Mouse (Mus musculus): ENCODE data around the gene Slc7a11.

Gene Slc7a11

DNA sequence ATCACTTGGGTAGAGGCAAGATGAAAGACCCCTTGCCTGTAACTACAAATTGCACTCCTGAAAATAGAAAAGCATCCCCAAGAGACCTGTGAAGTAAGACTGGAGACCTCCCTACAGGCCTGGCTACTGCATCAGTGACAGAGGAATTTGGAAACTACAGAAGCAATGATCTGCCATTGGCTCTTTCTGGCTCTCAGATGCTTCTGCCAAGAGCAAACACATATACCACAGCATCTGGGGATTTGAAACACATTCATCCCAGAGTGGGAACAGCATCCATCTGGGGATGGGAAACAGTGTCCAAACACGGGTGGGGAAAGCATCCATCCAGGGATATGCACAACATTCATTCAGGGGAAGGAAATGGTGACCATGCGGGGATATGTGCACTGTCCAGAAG is 313.1 kb downstream of the Slc7a11 start:
- no peak for DNase-seq

DNA sequence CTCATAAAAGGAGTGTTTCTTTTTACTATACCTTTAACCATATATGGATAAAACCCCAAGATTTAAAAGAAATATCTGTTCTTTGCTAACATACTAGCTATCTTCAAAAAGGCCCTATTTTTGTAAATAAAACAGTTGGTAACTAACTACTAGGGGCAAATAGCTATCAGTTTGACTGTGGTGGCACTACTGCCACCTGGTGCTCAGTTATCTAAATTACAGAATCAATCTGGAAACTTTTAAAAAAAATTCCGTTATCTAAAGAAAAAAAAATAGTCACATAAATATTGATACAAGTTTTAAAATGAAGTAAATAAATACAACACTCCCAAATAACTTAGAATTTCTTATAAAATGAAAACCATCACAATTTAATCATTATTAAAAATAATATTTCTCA is 322.4 kb downstream of the Slc7a11 start:
- DNase-seq: no peak

DNA sequence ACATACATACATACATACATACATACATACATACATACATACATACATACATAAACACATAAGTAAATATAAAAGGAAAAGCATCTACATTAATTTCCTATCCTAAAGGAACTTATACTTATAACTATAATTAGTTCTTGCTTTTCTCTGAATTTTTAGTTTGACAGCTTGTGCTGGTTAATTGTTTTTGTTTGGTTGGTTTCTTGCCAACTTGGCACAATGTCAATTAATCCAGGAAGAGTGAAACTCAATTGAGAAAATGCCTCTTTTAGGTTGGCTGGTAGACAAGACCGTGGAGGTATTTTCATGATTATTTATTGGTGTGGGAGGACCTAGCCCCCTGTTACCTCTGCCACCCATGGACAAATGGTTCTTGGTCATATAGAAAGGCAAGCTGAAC is 327.1 kb downstream of the Slc7a11 start:
- DNase-seq: no peak

DNA sequence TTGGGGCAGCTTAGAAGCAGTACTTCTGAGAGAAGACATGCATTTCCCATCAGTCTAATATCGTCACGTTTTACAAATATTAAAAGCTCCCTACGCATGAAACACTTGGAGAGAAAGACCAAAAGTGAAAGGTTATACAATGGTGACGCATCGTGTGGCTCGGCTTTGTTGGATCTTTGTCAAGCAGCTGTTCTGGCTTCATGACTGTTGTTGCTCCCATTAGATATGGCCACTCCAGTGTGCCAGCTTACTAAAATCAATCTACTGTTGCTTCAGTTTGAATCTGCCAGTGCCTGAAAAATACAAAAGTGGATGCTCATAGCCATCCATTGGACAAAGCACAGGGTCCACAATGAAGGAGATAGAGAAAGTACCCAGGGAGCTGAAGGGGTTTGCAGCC is 337.9 kb downstream of the Slc7a11 start:
- DNase-seq: no peak

DNA sequence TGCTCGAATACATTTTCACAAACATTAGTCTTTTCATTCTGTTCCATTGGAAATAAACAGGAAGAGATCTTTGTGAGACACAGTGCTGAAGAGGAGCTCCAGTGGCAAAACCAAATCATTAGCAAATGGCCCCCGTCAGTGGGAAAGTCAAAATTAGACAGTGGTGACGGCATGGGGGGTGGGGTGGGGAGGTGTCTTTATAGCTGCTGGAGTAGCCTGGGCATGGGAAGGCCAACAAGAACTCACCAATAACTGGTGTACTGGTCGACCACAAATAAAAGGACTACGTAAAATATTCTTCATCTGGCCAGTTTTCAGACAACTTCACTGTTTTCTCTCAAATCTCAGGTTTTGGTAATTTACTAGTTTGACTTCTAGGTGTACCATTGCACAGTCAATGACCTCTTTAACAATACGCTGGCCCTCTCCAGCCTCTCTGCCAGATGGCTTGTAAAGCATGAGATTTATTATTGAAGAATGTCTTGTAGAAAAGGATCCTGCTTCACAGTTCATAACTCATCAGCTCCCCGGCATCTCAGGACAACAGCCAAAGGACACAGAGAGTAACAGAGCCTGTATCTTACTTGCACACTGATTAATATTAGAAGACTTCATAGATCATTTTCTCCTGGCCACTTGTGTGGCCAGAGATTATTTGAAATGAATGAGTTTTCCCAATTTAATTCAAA is 348.9 kb downstream of the Slc7a11 start:
- DNase-seq: no peak

- peak; percentile 43 for DNase-seq
These were observed 366.4 kb downstream of the Slc7a11 start for GRCm38 (mm10) chr3:50076979-50077378.

- no peak for DNase-seq
These were observed 380.0 kb downstream of the Slc7a11 start for GRCm38 (mm10) chr3:50063396-50063795.

- no peak for DNase-seq
These were observed 398.7 kb downstream of the Slc7a11 start for GRCm38 (mm10) chr3:50044666-50045065.

DNA sequence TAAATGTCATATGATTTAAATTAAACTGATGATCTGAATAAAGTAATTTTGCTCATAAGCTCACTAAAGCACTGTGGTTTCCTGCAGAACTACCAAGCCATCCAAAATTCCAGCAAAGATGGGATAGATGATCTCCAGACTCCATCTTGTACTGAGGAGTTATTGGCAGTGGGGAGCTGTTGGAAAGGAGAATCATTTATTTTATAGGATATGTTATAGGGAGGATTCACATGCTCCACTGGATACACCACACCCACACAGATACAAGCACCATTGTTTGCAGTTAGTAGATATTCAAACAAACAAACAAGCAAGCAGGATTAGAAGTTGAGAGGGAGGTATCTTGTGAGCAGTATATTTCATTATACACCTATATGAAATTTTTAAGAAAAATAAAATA is 399.3 kb downstream of the Slc7a11 start:
- DNase-seq: no peak

- DNase-seq: no peak
These were observed 402.3 kb downstream of the Slc7a11 start for GRCm38 (mm10) chr3:50041141-50041540.

GRCm38 (mm10) chr3:50035875-50036528 is 407.4 kb downstream of the Slc7a11 start:
- DNase-seq: no peak

DNA sequence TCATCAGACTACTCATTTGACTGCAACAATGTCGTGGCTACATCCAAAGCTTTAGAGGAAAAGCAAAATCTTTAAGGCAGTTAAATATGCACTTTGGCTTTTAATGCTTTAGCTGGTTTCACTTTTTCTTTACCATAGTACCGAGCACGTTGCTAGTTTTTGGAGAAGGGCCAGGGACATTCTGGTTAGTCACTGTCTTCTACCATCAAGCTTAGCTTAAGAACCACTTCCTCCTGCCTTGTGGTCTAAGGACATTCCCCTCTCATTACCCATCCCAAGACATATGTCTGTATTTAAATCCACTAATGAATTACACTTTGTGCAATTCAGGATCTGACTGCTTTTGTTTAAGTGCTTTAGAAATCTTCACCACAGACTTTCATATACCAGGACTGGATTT is 410.1 kb downstream of the Slc7a11 start:
- no peak for DNase-seq

GRCm38 (mm10) chr3:50026039-50026438 is 417.4 kb downstream of the Slc7a11 start:
- no peak for DNase-seq

GRCm38 (mm10) chr3:50014396-50014795 is 429.0 kb downstream of the Slc7a11 start:
- no peak for DNase-seq

DNA sequence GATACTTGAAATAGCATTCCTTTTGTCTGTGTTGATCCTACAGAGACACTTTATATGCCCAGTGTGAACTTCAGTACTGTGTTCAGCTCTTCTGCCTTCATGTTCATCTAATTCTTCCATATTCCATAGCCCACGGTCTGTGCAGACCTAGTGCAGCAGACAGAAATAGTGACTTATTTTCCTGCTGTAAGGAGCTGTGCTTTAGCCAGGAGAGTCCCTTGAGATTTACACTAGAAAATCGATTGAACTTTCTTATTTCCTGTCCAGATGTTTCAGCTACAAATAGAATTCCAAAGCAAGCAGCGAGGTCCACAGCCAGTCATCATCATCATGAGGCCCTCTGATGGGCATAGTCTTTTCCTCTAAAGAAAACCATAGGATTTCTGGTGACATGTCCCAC is 431.4 kb downstream of the Slc7a11 start:
- DNase-seq: no peak

DNA sequence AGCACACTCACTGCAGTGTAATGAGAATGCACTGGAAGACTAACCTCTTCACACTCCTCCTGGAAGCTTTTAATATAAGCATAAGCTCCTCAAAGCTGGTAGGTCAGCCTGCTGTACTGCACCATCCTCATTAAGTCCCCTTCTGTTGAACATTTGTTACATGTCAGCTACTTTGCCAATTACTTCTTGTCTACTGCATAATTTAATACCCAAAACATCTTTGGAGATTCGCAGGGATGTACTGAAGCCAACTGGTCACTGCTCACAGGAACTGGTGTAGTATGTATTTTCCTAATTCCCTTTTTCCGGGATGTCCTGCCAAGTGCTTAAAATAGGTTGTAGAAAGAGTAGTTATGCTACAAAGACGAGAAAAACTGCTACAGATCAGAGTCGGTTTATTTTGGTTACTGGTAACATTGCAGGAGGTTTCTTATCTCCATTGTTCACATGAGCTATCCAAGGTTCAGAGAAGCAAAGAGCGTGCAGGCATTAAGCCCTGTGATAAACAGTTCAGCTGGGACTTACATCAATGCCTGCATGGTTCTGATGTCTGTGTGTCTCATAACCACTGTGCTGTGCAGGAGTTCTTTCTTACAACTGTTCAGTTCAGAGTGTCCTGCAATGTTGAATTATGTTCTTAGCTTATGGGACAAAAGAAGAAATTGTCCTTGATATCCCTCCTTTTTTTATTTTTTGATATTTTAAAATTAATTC is 439.3 kb downstream of the Slc7a11 start:
- no peak for DNase-seq

GRCm38 (mm10) chr3:50002067-50002466 is 441.3 kb downstream of the Slc7a11 start:
- DNase-seq: no peak

DNA sequence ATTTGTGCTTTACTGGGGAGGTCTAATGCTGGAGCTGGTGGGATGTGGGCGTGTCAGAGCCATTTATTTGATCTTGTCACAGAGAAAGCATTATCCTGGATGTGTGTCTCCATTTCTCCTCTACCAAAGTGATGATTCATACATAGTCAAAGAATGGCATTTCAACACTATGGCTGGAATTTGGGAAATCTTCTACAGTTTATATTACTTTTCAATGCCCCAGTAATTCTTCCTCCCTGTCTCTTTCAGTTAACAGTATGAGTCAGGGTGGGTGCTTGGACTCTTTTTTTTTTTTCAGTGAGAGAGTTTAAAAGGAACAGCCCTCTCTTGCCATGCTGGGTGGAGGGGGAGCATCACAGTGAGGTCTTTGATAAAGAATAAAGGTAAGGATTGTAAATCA is 441.8 kb downstream of the Slc7a11 start:
- DNase-seq: no peak

DNA sequence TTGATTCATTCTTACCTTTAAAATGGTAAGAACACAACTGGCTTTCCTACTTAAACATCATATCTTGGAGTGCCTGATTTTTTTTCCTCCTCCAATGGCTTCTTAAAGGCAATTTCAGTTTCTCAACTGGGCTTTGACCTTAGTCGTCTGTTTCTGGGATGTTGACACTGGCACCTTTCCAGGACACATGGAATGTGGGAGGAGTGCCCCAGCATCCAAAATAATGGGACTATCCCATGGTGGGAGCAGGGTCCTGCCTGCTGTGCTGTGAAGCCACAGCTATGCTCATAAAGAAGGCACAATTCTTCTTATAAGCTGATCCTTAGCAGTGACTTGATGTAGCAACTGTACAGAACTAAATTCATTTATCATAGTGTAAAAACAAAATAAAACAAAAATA is 450.5 kb downstream of the Slc7a11 start:
- DNase-seq: peak; percentile 8

GRCm38 (mm10) chr3:49987236-49987635 is 456.2 kb downstream of the Slc7a11 start:
- DNase-seq: no peak

DNA sequence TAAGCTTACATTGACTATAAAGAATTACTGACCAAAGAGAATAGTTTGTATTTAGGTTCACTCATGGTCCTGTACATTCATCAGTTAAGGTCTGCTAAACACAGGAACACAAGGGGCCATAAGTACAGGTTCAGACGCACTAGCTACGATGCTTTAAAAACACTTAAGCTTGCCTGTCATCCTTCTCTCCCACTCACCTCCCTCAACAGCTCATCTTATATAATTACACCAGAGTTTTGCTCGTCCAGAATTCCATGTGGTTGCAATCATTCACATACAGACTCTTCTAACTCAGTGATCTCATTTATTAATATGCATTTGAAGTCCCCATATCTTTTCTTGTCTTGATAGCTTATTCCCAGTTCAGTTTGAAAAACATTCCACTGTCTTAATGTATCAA is 458.6 kb downstream of the Slc7a11 start:
- no peak for DNase-seq

- no peak for DNase-seq
These were observed 459.8 kb downstream of the Slc7a11 start for GRCm38 (mm10) chr3:49983429-49984268.

DNA sequence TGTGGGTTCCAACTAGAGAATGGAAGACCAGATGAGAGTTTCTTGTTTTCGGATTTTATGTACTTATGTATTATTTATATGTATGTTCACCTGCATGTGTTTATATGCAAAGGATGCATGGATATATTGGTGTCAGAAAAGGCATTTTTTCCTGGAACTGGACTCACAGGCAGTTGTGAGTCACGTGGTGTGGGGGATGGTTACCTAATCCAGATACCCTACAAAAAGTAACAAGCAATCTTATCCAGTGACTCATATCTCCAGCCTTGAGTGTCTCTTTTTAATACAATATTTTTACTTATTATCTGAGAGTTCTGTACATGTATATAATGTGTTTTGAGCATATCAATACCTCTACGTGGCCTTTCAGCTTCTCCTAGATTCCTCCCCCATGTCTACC is 469.4 kb downstream of the Slc7a11 start:
- DNase-seq: no peak

Measured in kidney, adult 18-20 months (tissue).